Mouse (Mus musculus) gastrocnemius, adult 2 months (tissue): ENCODE measurements at regions not wholly inside any gene's neighbourhood (a gene's known extent, or its start where the extent isn't known, plus 50 kb on each side); places are given as distances from the start of the nearest gene placed in this dataset.

Experiments used
- DNase-seq: peaks from one replicate; pipeline ENCODE4 v3.0.0; 2022
- H3K27ac ChIP-seq: fragments of 200-600 bp; 2 replicates; pipeline ENCODE4 v1.8.1; 2022; ENCODE audit warnings: mild to moderate bottlenecking
- H3K4me3 ChIP-seq: fragments of 200-600 bp; 2 replicates; pipeline ENCODE4 v1.8.1; 2022; ENCODE audit warnings: mild to moderate bottlenecking, moderate library complexity
- CTCF ChIP-seq: fragments of 200-600 bp; IDR thresholded peaks from 2 replicates; pipeline ENCODE4 v1.8.1; 2022; ENCODE audit warnings: antibody characterized with exemption, mild to moderate bottlenecking, moderate library complexity
- intact Hi-C: fragments of 180-260 bp; cut with DNase I; formaldehyde crosslinking; loops from one replicate; pipeline ENCODE4 v1.15.1; 2025

GRCm38 (mm10) chr13:29014066-29014826 is 60.7 kb upstream of the Sox4 start:
- no peak for TF ChIP-seq CTCF
- peak overlapping the region; percentile 40; the same call in 1 of the 2 replicates for H3K27ac ChIP-seq
- peak; percentile 59 for DNase-seq
- intact Hi-C loops = no loop called here
- peak overlapping the region; percentile 53 for H3K4me3 ChIP-seq

GRCm38 (mm10) chr13:29006467-29006866 is 53.0 kb upstream of the Sox4 start:
- no peak for DNase-seq
- no peak overlapping the region for H3K4me3 ChIP-seq
- TF ChIP-seq CTCF = no peak
- intact Hi-C loops = no loop called here
- no peak overlapping the region for H3K27ac ChIP-seq
